Mouse (Mus musculus) G1E-ER4 (cell line): ENCODE results near the gene Mapkapk2. TPM values are rescaled to one million over a fixed set of nuclear protein-coding genes. Genes with fewer than 3 reads are reported as not detected.

Experiments
- GATA1 ChIP-seq: IDR thresholded peaks from one replicate; pipeline ENCODE4 v1.8.0; 2012; ENCODE audit warnings: low read length, inconsistent platforms
- polyA plus RNA-seq: library from polyadenylated mRNA; stranded (reverse); fragments of >175 nt; gene quantifications from 2 replicates; pipeline ENCODE4 v1.2.3, GENCODE M21; 2012

Gene Mapkapk2
- polyA plus RNA-seq, 1 experiment, result 39.9 TPM

GRCm38 (mm10) chr1:131049361-131049806, 48.2 kb downstream of the Mapkapk2 start:
- TF ChIP-seq GATA1, result no peak

- TF ChIP-seq GATA1, result no peak
Measured at GRCm38 (mm10) chr1:131048946-131049345, 48.7 kb downstream of the Mapkapk2 start.

- TF ChIP-seq GATA1, result no peak
Measured at GRCm38 (mm10) chr1:131048121-131048863, 49.3 kb downstream of the Mapkapk2 start.

GRCm38 (mm10) chr1:131046607-131047006, 51.0 kb downstream of the Mapkapk2 start:
- TF ChIP-seq GATA1, result no peak

GRCm38 (mm10) chr1:131045723-131046355, 51.8 kb downstream of the Mapkapk2 start:
- no peak for TF ChIP-seq GATA1

GRCm38 (mm10) chr1:131043636-131044035, 54.0 kb downstream of the Mapkapk2 start:
- TF ChIP-seq GATA1, result no peak

- TF ChIP-seq GATA1, result no peak
Measured at GRCm38 (mm10) chr1:131042721-131043120, 54.9 kb downstream of the Mapkapk2 start.

GRCm38 (mm10) chr1:131042263-131042662, 55.4 kb downstream of the Mapkapk2 start:
- TF ChIP-seq GATA1, result no peak

GRCm38 (mm10) chr1:131039479-131039878, 58.1 kb downstream of the Mapkapk2 start:
- no peak for TF ChIP-seq GATA1

- TF ChIP-seq GATA1, result no peak
Measured at GRCm38 (mm10) chr1:131038415-131039017, 59.1 kb downstream of the Mapkapk2 start.

- TF ChIP-seq GATA1, result no peak
Measured at GRCm38 (mm10) chr1:131038001-131038400, 59.6 kb downstream of the Mapkapk2 start.

- no peak for TF ChIP-seq GATA1
Measured at GRCm38 (mm10) chr1:131031267-131031666, 66.4 kb downstream of the Mapkapk2 start.

- TF ChIP-seq GATA1, result no peak
Measured at GRCm38 (mm10) chr1:131030261-131030660, 67.4 kb downstream of the Mapkapk2 start.

- no peak for TF ChIP-seq GATA1
Measured at GRCm38 (mm10) chr1:131029215-131029614, 68.4 kb downstream of the Mapkapk2 start.

GRCm38 (mm10) chr1:131025843-131026190, 71.8 kb downstream of the Mapkapk2 start:
- TF ChIP-seq GATA1, result no peak
